Mouse (Mus musculus): Measurements from ENCODE around the gene Rbpj.

- TF ChIP-seq CTCF (IDR thresholded peaks at IDR 0.05; ENCODE audit: low read depth) (no peak), EP300 (optimal IDR thresholded peaks at IDR 0.05) (no peak)
Measured at GRCm38 (mm10) chr5:53499571-53499970, 33.6 kb downstream of the Rbpj start.

Measured in stomach, postnatal 0 days (tissue).